Mouse (Mus musculus) stomach, embryonic 14.5 days (tissue): Measurements from ENCODE around the gene Mrtfb. TPM values are rescaled to one million over a fixed set of nuclear protein-coding genes. Genes with fewer than 3 reads are reported as not detected.

Experiments used
- ATAC-seq: fragments of 200-750 bp; cut with Nextera tagmentation; 2 replicates; pipeline ENCODE4 v1.8.0; 2017; ENCODE audit warnings: low read depth, moderate TSS enrichment; ENCODE audit not compliant: insufficient number of reproducible peaks, insufficient read depth, low FRiP score
- H3K27ac ChIP-seq: fragments of 300-500 bp; sonication (generic); 2 replicates; pipeline ENCODE4 v1.5.1; 2014; ENCODE audit warnings: mild to moderate bottlenecking, low read length, moderate library complexity, mixed read lengths
- H3K27me3 ChIP-seq: fragments of 300-500 bp; sonication (generic); 2 replicates; pipeline ENCODE4 v1.6.1; 2014; ENCODE audit warnings: low read length, control low read depth, mixed read lengths; ENCODE audit not compliant: control insufficient read depth, insufficient read depth
- H3K36me3 ChIP-seq: fragments of 300-500 bp; sonication (generic); 2 replicates; pipeline ENCODE4 v1.6.1; 2014; ENCODE audit warnings: mild to moderate bottlenecking, control low read depth, low read length, moderate library complexity, mixed read lengths; ENCODE audit not compliant: control insufficient read depth, insufficient read depth
- H3K4me1 ChIP-seq: fragments of 300-500 bp; sonication (generic); 2 replicates; pipeline ENCODE4 v1.6.1; 2014; ENCODE audit warnings: low read length, control low read depth, mixed read lengths; ENCODE audit not compliant: control insufficient read depth, insufficient read depth
- H3K4me2 ChIP-seq: fragments of 300-500 bp; sonication (generic); replicated peaks from 2 replicates; pipeline ENCODE4 v1.6.1; 2014; ENCODE audit warnings: low read depth, low read length, control low read depth
- H3K4me3 ChIP-seq: fragments of 300-500 bp; sonication (generic); 2 replicates; pipeline ENCODE4 v1.5.1; 2014; ENCODE audit warnings: low read depth, low read length, control low read depth
- H3K9ac ChIP-seq: fragments of 300-500 bp; sonication (generic); replicated peaks from 2 replicates; pipeline ENCODE4 v1.6.1; 2014; ENCODE audit warnings: low read depth, mild to moderate bottlenecking, control low read depth, low read length, moderate library complexity, mixed read lengths
- H3K9me3 ChIP-seq: fragments of 300-500 bp; sonication (generic); 2 replicates; pipeline ENCODE4 v1.6.1; 2016; ENCODE audit warnings: low read depth, low read length, control low read depth; ENCODE audit not compliant: control insufficient read depth
- WGBS: fragments of 180-500 bp; shearing (Covaris S2); extraction: QIAGEN DNeasy Blood & Tissue Kit; methylation state at CpG from one replicate; pipeline ENCODE4 v1.1.7; 2014; 5-methylcytosine and 5-hydroxymethylcytosine counted together
- polyA plus RNA-seq: library from polyadenylated mRNA; unstranded; fragments of >200 nt; fragmentation: Nextera tagmentation; extraction: Ambion mirVana; gene quantifications from 2 replicates; pipeline ENCODE4 v1.2.1, GENCODE M21; 2014

The Mrtfb gene
- polyA plus RNA-seq, 1 experiment from 2014 or later: 33.3 TPM

GRCm38 (mm10) chr16:13297860-13298259 lies 41.6 kb downstream of the Mrtfb start:
- Histone ChIP-seq H3K9ac (no peak overlapping the region), H3K4me2 (no peak overlapping the region), H3K27me3 (no peaks in the 10 kb centered on the region), H3K4me3 (no peak overlapping the region), H3K36me3 (no peaks in the 10 kb centered on the region), H3K27ac (no peak overlapping the region), H3K4me1 (no peaks in the 10 kb centered on the region), H3K9me3 (no peaks in the 10 kb centered on the region)
- WGBS: 53% methylated on average over 1 of the region's 1 CpGs
- ATAC-seq: no peak

- Histone ChIP-seq H3K36me3 (no peaks in the 10 kb centered on the region), H3K27ac (no peak overlapping the region), H3K4me2 (no peak overlapping the region), H3K27me3 (no peaks in the 10 kb centered on the region), H3K4me3 (no peak overlapping the region), H3K9me3 (no peaks in the 10 kb centered on the region), H3K9ac (no peak overlapping the region), H3K4me1 (no peaks in the 10 kb centered on the region)
- ATAC-seq: no peak
- 74% methylated on average over 2 of the region's 2 CpGs for WGBS
These were observed 42.7 kb downstream of the Mrtfb start for GRCm38 (mm10) chr16:13298991-13299390.

GRCm38 (mm10) chr16:13306065-13306695 lies 49.9 kb downstream of the Mrtfb start:
- H3K9ac ChIP-seq: no peak overlapping the region
- no peak overlapping the region for H3K4me3 ChIP-seq
- WGBS: 84% methylated on average over 3 of the region's 3 CpGs
- ATAC-seq: no peak
- no peak overlapping the region for H3K27ac ChIP-seq
- no peaks in the 10 kb centered on the region for H3K9me3 ChIP-seq
- no peaks in the 10 kb centered on the region for H3K36me3 ChIP-seq
- H3K4me1 ChIP-seq: 0 out of 2 replicates have a peak, but pooled peaks cover 4% of the 10 kb centered on the region
- H3K27me3 ChIP-seq: no peaks in the 10 kb centered on the region
- no peak overlapping the region for H3K4me2 ChIP-seq

- H3K9me3 ChIP-seq: no peaks in the 10 kb centered on the region
- ATAC-seq: no peak
- H3K4me3 ChIP-seq: no peak overlapping the region
- H3K9ac ChIP-seq: no peak overlapping the region
- H3K27me3 ChIP-seq: no peaks in the 10 kb centered on the region
- 80% methylated on average over 1 of the region's 1 CpGs for WGBS
- H3K36me3 ChIP-seq: no peaks in the 10 kb centered on the region
- H3K4me1 ChIP-seq: 0 out of 2 replicates have a peak, but pooled peaks cover 4% of the 10 kb centered on the region
- no peak overlapping the region for H3K4me2 ChIP-seq
- H3K27ac ChIP-seq: no peak overlapping the region
These were observed 53.9 kb downstream of the Mrtfb start for GRCm38 (mm10) chr16:13310096-13310683.

GRCm38 (mm10) chr16:13311374-13311773 lies 55.1 kb downstream of the Mrtfb start:
- Histone ChIP-seq H3K27ac (no peak overlapping the region), H3K27me3 (no peaks in the 10 kb centered on the region), H3K4me3 (no peak overlapping the region), H3K9ac (no peak overlapping the region), H3K36me3 (no peaks in the 10 kb centered on the region), H3K4me2 (no peak overlapping the region), H3K9me3 (no peaks in the 10 kb centered on the region), H3K4me1 (0 out of 2 replicates have a peak, but pooled peaks cover 4% of the 10 kb centered on the region)
- 88% methylated on average over 1 of the region's 1 CpGs for WGBS
- no peak for ATAC-seq

GRCm38 (mm10) chr16:13313096-13313719 lies 56.9 kb downstream of the Mrtfb start:
- WGBS: 80% methylated on average over 5 of the region's 5 CpGs
- ATAC-seq: no peak

GRCm38 (mm10) chr16:13323751-13324150 lies 67.5 kb downstream of the Mrtfb start:
- no peak overlapping the region for H3K9ac ChIP-seq
- no peaks in the 10 kb centered on the region for H3K27me3 ChIP-seq
- H3K4me1 ChIP-seq: no peaks in the 10 kb centered on the region
- H3K27ac ChIP-seq: no peak overlapping the region; the same call in 1 of the 2 replicates
- no peak overlapping the region for H3K4me2 ChIP-seq
- H3K36me3 ChIP-seq: peaks cover 3% of the 10 kb centered on the region; the same call in 1 of the 2 replicates
- 24% methylated on average over 6 of the region's 6 CpGs for WGBS
- H3K4me3 ChIP-seq: no peak overlapping the region
- ATAC-seq: no peak
- no peaks in the 10 kb centered on the region for H3K9me3 ChIP-seq

More at GRCm38 (mm10) chr16:13313096-13313719, 56.9 kb downstream of the Mrtfb start:
- Histone ChIP-seq H3K27ac (no peak overlapping the region), H3K27me3 (no peaks in the 10 kb centered on the region), H3K36me3 (no peaks in the 10 kb centered on the region), H3K9ac (no peak overlapping the region), H3K9me3 (no peaks in the 10 kb centered on the region), H3K4me3 (no peak overlapping the region), H3K4me1 (0 out of 2 replicates have a peak, but pooled peaks cover 4% of the 10 kb centered on the region), H3K4me2 (no peak overlapping the region)

- H3K27me3 ChIP-seq: no peaks in the 10 kb centered on the region
- 93% methylated on average over 3 of the region's 3 CpGs for WGBS
- no peaks in the 10 kb centered on the region for H3K4me1 ChIP-seq
- H3K36me3 ChIP-seq: peaks cover 3% of the 10 kb centered on the region; the same call in 1 of the 2 replicates
- no peak overlapping the region for H3K4me2 ChIP-seq
- H3K4me3 ChIP-seq: no peak overlapping the region
- H3K9me3 ChIP-seq: no peaks in the 10 kb centered on the region
- H3K27ac ChIP-seq: no peak overlapping the region
- H3K9ac ChIP-seq: no peak overlapping the region
- ATAC-seq: no peak
These were observed 70.3 kb downstream of the Mrtfb start for GRCm38 (mm10) chr16:13326622-13327021.
